Mouse (Mus musculus) forebrain, embryonic 16.5 days (tissue): ENCODE data around the gene Umad1. TPM values are rescaled to one million over a fixed set of nuclear protein-coding genes. Genes with fewer than 3 reads are reported as not detected.
A peak's percentile ranks its signal among the peaks of the same experiment; 100 is the strongest.

Experiments
- ATAC-seq: fragments of 200-750 bp; cut with Nextera tagmentation; 2 replicates; pipeline ENCODE4 v1.8.0; 2017; ENCODE audit warnings: mild to moderate bottlenecking, moderate library complexity
- H3K27ac ChIP-seq: fragments of 300-500 bp; sonication (generic); 2 replicates; pipeline ENCODE4 v1.5.1; 2014; ENCODE audit warnings: low read length, control low read depth
- H3K27me3 ChIP-seq: fragments of 300-500 bp; sonication (generic); replicated peaks from 2 replicates; pipeline ENCODE4 v1.6.1; 2014; ENCODE audit warnings: low read length; ENCODE audit not compliant: control insufficient read depth, insufficient read depth
- H3K36me3 ChIP-seq: fragments of 300-500 bp; sonication (generic); 2 replicates; pipeline ENCODE4 v1.6.1; 2014; ENCODE audit not compliant: control insufficient read depth, insufficient read depth
- H3K4me1 ChIP-seq: fragments of 300-500 bp; sonication (generic); replicated peaks from 2 replicates; pipeline ENCODE4 v1.6.1; 2014; ENCODE audit warnings: low read length; ENCODE audit not compliant: control insufficient read depth, insufficient read depth
- H3K4me2 ChIP-seq: fragments of 300-500 bp; sonication (generic); 2 replicates; pipeline ENCODE4 v1.6.1; 2014; ENCODE audit warnings: mild to moderate bottlenecking, low read length, control low read depth
- H3K4me3 ChIP-seq: fragments of 300-500 bp; sonication (generic); replicated peaks from 2 replicates; pipeline ENCODE4 v1.5.1; 2014; ENCODE audit warnings: mild to moderate bottlenecking, low read length, control low read depth
- H3K9ac ChIP-seq: fragments of 300-500 bp; sonication (generic); replicated peaks from 2 replicates; pipeline ENCODE4 v1.6.1; 2014; ENCODE audit warnings: low read depth, low read length, control low read depth
- H3K9me3 ChIP-seq: fragments of 300-500 bp; sonication (generic); 2 replicates; pipeline ENCODE4 v1.6.1; 2016; ENCODE audit warnings: low read length; ENCODE audit not compliant: control insufficient read depth
- WGBS: fragments of 180-500 bp; shearing (Covaris S2); extraction: QIAGEN DNeasy Blood & Tissue Kit; methylation state at CpG from one replicate; pipeline ENCODE4 v1.1.7; 2014; 5-methylcytosine and 5-hydroxymethylcytosine counted together
- polyA plus RNA-seq: library from polyadenylated mRNA; unstranded; fragments of >200 nt; fragmentation: Nextera tagmentation; extraction: Ambion mirVana; gene quantifications from 2 replicates; pipeline ENCODE4 v1.2.1, GENCODE M21; 2015

The Umad1 gene
- polyA plus RNA-seq, 1 experiment from 2014 or later: 46.0 TPM

GRCm38 (mm10) chr6:8339453-8339852 lies 80.4 kb downstream of the Umad1 start:
- Histone ChIP-seq H3K9ac (no peak overlapping the region), H3K4me3 (no peak overlapping the region), H3K9me3 (no peaks in the 10 kb centered on the region), H3K36me3 (no peaks in the 10 kb centered on the region), H3K27me3 (no peaks in the 10 kb centered on the region), H3K4me1 (no peaks in the 10 kb centered on the region), H3K27ac (no peak overlapping the region), H3K4me2 (no peak overlapping the region)
- no peak for ATAC-seq
- 92% methylated on average over 6 of the region's 6 CpGs for WGBS

- H3K4me3 ChIP-seq: no peak overlapping the region
- no peaks in the 10 kb centered on the region for H3K4me1 ChIP-seq
- 96% methylated on average over 4 of the region's 4 CpGs for WGBS
- H3K9ac ChIP-seq: no peak overlapping the region
- no peaks in the 10 kb centered on the region for H3K27me3 ChIP-seq
- ATAC-seq: no peak
- no peak overlapping the region for H3K27ac ChIP-seq
- H3K4me2 ChIP-seq: no peak overlapping the region
- no peaks in the 10 kb centered on the region for H3K36me3 ChIP-seq
- H3K9me3 ChIP-seq: no peaks in the 10 kb centered on the region
Measured at GRCm38 (mm10) chr6:8343271-8343670, 84.2 kb downstream of the Umad1 start.

GRCm38 (mm10) chr6:8345219-8345856 lies 86.2 kb downstream of the Umad1 start:
- Histone ChIP-seq H3K4me3 (no peak overlapping the region), H3K4me2 (no peak overlapping the region), H3K27me3 (no peaks in the 10 kb centered on the region), H3K9ac (no peak overlapping the region), H3K27ac (no peak overlapping the region), H3K9me3 (no peaks in the 10 kb centered on the region), H3K4me1 (no peaks in the 10 kb centered on the region), H3K36me3 (no peaks in the 10 kb centered on the region)
- WGBS: 77% methylated on average over 5 of the region's 5 CpGs
- ATAC-seq: no peak

GRCm38 (mm10) chr6:8347154-8347553 lies 88.1 kb downstream of the Umad1 start:
- 85% methylated on average over 2 of the region's 2 CpGs for WGBS
- Histone ChIP-seq H3K27me3 (no peaks in the 10 kb centered on the region), H3K27ac (no peak overlapping the region), H3K4me3 (no peak overlapping the region), H3K4me2 (no peak overlapping the region), H3K4me1 (no peaks in the 10 kb centered on the region), H3K9ac (no peak overlapping the region), H3K9me3 (no peaks in the 10 kb centered on the region), H3K36me3 (no peaks in the 10 kb centered on the region)
- no peak for ATAC-seq

GRCm38 (mm10) chr6:8348344-8348743 lies 89.3 kb downstream of the Umad1 start:
- Histone ChIP-seq H3K36me3 (no peaks in the 10 kb centered on the region), H3K27me3 (no peaks in the 10 kb centered on the region), H3K9me3 (no peaks in the 10 kb centered on the region), H3K27ac (no peak overlapping the region), H3K4me3 (no peak overlapping the region), H3K9ac (no peak overlapping the region), H3K4me1 (peaks cover 8% of the 10 kb centered on the region), H3K4me2 (no peak overlapping the region)
- 92% methylated on average over 1 of the region's 1 CpGs for WGBS
- ATAC-seq: no peak

- Histone ChIP-seq H3K4me2 (no peak overlapping the region), H3K36me3 (no peaks in the 10 kb centered on the region), H3K9ac (no peak overlapping the region), H3K9me3 (no peaks in the 10 kb centered on the region), H3K27me3 (no peaks in the 10 kb centered on the region), H3K4me1 (peaks cover 14% of the 10 kb centered on the region), H3K4me3 (no peak overlapping the region), H3K27ac (no peak overlapping the region)
- 83% methylated on average over 2 of the region's 2 CpGs for WGBS
- ATAC-seq: no peak
Measured at GRCm38 (mm10) chr6:8349060-8349670, 90.1 kb downstream of the Umad1 start.

GRCm38 (mm10) chr6:8351507-8351906 lies 92.4 kb downstream of the Umad1 start:
- Histone ChIP-seq H3K36me3 (no peaks in the 10 kb centered on the region), H3K4me3 (no peak overlapping the region), H3K4me1 (peaks cover 14% of the 10 kb centered on the region), H3K9me3 (no peaks in the 10 kb centered on the region), H3K27me3 (no peaks in the 10 kb centered on the region), H3K4me2 (no peak overlapping the region), H3K27ac (no peak overlapping the region), H3K9ac (no peak overlapping the region)
- no peak for ATAC-seq
- WGBS: 90% methylated on average over 2 of the region's 2 CpGs

GRCm38 (mm10) chr6:8352533-8353168 lies 93.6 kb downstream of the Umad1 start:
- H3K27ac ChIP-seq: peak overlapping the region; percentile 51
- no peaks in the 10 kb centered on the region for H3K9me3 ChIP-seq
- H3K4me2 ChIP-seq: peak overlapping the region; percentile 40
- no peaks in the 10 kb centered on the region for H3K36me3 ChIP-seq
- peaks cover 14% of the 10 kb centered on the region for H3K4me1 ChIP-seq
- no peak overlapping the region for H3K4me3 ChIP-seq
- no peak overlapping the region for H3K9ac ChIP-seq
- WGBS: 22% methylated on average over 12 of the region's 12 CpGs
- H3K27me3 ChIP-seq: no peaks in the 10 kb centered on the region
- ATAC-seq: peak; percentile 74

- Histone ChIP-seq H3K27ac (peak overlapping the region; percentile 28), H3K27me3 (no peaks in the 10 kb centered on the region), H3K36me3 (no peaks in the 10 kb centered on the region), H3K4me2 (peak overlapping the region; percentile 23), H3K9me3 (no peaks in the 10 kb centered on the region), H3K4me3 (no peak overlapping the region), H3K4me1 (peaks cover 14% of the 10 kb centered on the region), H3K9ac (no peak overlapping the region)
- peak; percentile 78 for ATAC-seq
- 23% methylated on average over 4 of the region's 4 CpGs for WGBS
Measured at GRCm38 (mm10) chr6:8353461-8353860, 94.4 kb downstream of the Umad1 start.
